Mouse (Mus musculus) olfactory bulb, adult 2 months (tissue): ENCODE measurements around the gene Anapc2. TPM values are rescaled to one million over a fixed set of nuclear protein-coding genes. Genes with fewer than 3 reads are reported as not detected.

Experiments
- H3K27ac ChIP-seq: fragments of 200-500 bp; 2 replicates; pipeline ENCODE4 v1.5.1; 2012; ENCODE audit warnings: low read depth, low read length; ENCODE audit not compliant: insufficient read depth
- H3K4me1 ChIP-seq: fragments of 200-500 bp; 2 replicates; pipeline ENCODE4 v1.6.1; 2012; ENCODE audit warnings: low read length; ENCODE audit not compliant: control insufficient read depth, insufficient read depth
- H3K4me3 ChIP-seq: fragments of 200-500 bp; 2 replicates; pipeline ENCODE4 v1.5.1; 2012; ENCODE audit warnings: mild to moderate bottlenecking, low read depth, low read length, moderate library complexity; ENCODE audit not compliant: insufficient read depth
- CTCF ChIP-seq: fragments of 200-500 bp; IDR thresholded peaks from 2 replicates; pipeline ENCODE4 v1.5.1; 2012; ENCODE audit warnings: low read depth, mild to moderate bottlenecking, low read length, moderate library complexity; ENCODE audit not compliant: insufficient read depth
- POLR2A ChIP-seq: fragments of 200-500 bp; IDR thresholded peaks from 2 replicates; pipeline ENCODE4 v1.6.1; 2012; ENCODE audit warnings: mild to moderate bottlenecking, low read depth, low read length, moderate library complexity; ENCODE audit not compliant: insufficient read depth
- WGBS: fragments of 180-500 bp; shearing (Covaris S2); methylation state at CpG from one replicate; pipeline ENCODE4 v1.1.7; 2018; 5-methylcytosine and 5-hydroxymethylcytosine counted together
- polyA plus RNA-seq: library from polyadenylated mRNA; stranded (reverse); fragments of >200 nt; gene quantifications from 2 replicates; pipeline ENCODE4 v1.2.4, GENCODE M21; 2012; ENCODE audit warnings: low replicate concordance; ENCODE audit not compliant: missing spikeins, insufficient read depth, insufficient read length

Anapc2 gene
- polyA plus RNA-seq, 1 experiment, result not detected

DNA sequence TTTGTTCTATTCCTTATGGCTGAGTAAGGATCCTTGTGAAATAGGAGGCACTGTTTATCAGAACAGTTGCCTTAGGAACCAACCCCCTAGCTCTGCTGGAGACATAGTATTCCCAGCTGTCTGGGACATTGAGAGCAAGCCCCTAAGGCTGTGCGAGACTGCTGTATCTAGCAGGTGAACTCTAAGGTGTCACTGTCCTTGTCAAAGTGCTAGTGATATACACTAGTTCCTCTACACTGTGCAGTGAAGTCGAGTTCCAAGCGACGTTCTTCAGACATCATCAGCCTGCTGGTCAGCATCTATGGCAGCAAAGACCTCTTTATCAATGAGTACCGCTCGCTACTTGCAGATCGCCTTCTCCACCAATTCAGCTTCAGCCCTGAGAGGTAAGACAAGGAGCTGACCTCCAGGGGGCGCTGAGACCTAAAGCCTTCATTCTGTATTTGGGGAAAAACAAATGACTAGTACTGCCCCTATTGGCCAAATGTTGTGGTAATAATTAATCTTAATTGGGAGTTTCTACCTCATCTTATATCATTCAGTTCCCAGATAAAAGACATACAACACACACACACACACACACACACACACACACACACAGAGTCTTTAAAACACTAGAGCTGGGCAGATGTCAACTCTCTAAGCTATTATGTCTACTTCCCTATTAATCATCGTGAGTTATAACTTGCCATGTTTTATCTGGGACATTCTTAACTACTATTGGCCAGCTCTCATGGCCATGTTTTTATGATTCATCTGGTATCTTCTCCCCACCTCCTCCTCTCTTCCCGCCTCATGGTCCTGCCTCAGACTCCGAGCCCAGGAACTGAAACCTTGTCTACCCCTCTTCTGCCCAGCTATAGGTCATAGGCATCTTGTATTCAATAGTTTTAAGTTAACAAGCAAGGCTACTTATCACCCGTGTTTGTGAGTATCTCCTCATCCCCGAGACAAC lies 6.9 kb downstream of the Anapc2 start:
- no peak overlapping the region for H3K27ac ChIP-seq
- no peaks in the 10 kb centered on the region for H3K4me1 ChIP-seq
- no peak for TF ChIP-seq POLR2A
- TF ChIP-seq CTCF, result 0 out of 2 replicates have a peak, but pooled peaks have one; percentile 20
- 55% methylated on average over 13 of the region's 13 CpGs for WGBS
- no peak overlapping the region for H3K4me3 ChIP-seq

- 76% methylated on average over 2 of the region's 2 CpGs for WGBS
- Histone ChIP-seq H3K27ac (no peak overlapping the region), H3K4me1 (peaks cover 32% of the 10 kb centered on the region), H3K4me3 (no peak overlapping the region)
- TF ChIP-seq CTCF (no peak), POLR2A (no peak)
Measured at GRCm38 (mm10) chr2:25285551-25285950, 13.3 kb downstream of the Anapc2 start.

- TF ChIP-seq CTCF, result no peak
- no peak for TF ChIP-seq POLR2A
- WGBS, result 76% methylated on average over 1 of the region's 1 CpGs
- Histone ChIP-seq H3K4me3 (no peak overlapping the region), H3K4me1 (peaks cover 40% of the 10 kb centered on the region), H3K27ac (no peak overlapping the region)
Measured at GRCm38 (mm10) chr2:25286314-25286713, 14.0 kb downstream of the Anapc2 start.

GRCm38 (mm10) chr2:25286837-25287636 lies 14.8 kb downstream of the Anapc2 start:
- Histone ChIP-seq H3K27ac (no peak overlapping the region), H3K4me3 (no peak overlapping the region), H3K4me1 (peaks cover 47% of the 10 kb centered on the region)
- 33% methylated on average over 7 of the region's 7 CpGs for WGBS
- TF ChIP-seq CTCF (no peak), POLR2A (no peak)

- no peak for TF ChIP-seq CTCF
- Histone ChIP-seq H3K27ac (no peak within 1 kb of the TSS), H3K4me1 (peaks cover 57% of the 10 kb centered on the region), H3K4me3 (no peak within 1 kb of the TSS)
- WGBS, result 35% methylated on average over 6 of the region's 6 CpGs
Measured at GRCm38 (mm10) chr2:25287927-25288649, 15.8 kb downstream of the Anapc2 start, which contains the start of gene Tmem210. Gene Tmem210, plus strand, starts transcription at chr2:25288145.

- WGBS, result 66% methylated on average over 7 of the region's 7 CpGs
- H3K4me3 ChIP-seq, result no peak overlapping the region
Measured at GRCm38 (mm10) chr2:25288734-25289345, 16.6 kb downstream of the Anapc2 start.

DNA sequence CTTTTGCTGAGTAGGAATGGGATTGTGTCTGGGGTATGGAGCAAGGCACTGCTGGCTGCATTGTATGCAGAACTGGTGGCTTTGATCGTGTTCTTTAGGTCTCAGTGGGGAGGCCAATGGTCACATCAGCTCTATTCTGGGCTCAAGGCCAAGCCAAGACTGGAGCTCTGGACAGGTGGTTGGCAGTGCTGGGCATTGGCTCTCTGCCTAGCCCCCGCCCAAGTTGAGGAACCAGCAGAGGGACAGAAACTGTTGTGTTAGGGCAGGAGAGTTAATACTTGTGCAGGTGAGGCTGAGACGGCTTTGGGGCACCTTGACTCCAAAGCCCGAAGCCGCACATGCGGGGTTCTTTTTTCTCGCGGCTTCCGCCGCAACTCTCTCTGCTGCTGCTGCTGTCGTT lies 17.4 kb downstream of the Anapc2 start, which contains the start of gene Lrrc26:
TSS of gene Lrrc26 (plus strand) at position 265 of the 400 bp plus-strand sequence.
- no peak for TF ChIP-seq POLR2A
- no peak for TF ChIP-seq CTCF
- Histone ChIP-seq H3K27ac (peak within 1 kb of the TSS; percentile 29; the same call in 1 of the 2 replicates), H3K4me1 (peaks cover 72% of the 10 kb centered on the region), H3K4me3 (peak within 1 kb of the TSS; percentile 14; the same call in 1 of the 2 replicates)
- 8% methylated on average over 11 of the region's 11 CpGs for WGBS

More at GRCm38 (mm10) chr2:25288734-25289345, 16.6 kb downstream of the Anapc2 start:
- H3K27ac ChIP-seq, result no peak overlapping the region
- TF ChIP-seq POLR2A, result 0 out of 2 replicates have a peak, but pooled peaks have one; percentile 29
- TF ChIP-seq CTCF, result no peak
- H3K4me1 ChIP-seq, result peaks cover 64% of the 10 kb centered on the region

- H3K4me3 ChIP-seq, result peak overlapping the region; percentile 14; the same call in 1 of the 2 replicates
- H3K27ac ChIP-seq, result peak overlapping the region; percentile 29; the same call in 1 of the 2 replicates
- whole genome bisulfite sequencing, result 2% methylated on average over 54 of the region's 54 CpGs
- TF ChIP-seq POLR2A (peak; percentile 17), CTCF (no peak)
- H3K4me1 ChIP-seq, result peaks cover 77% of the 10 kb centered on the region
Measured at GRCm38 (mm10) chr2:25290101-25290815, 18.0 kb downstream of the Anapc2 start.
